In the genomic region with DNA sequence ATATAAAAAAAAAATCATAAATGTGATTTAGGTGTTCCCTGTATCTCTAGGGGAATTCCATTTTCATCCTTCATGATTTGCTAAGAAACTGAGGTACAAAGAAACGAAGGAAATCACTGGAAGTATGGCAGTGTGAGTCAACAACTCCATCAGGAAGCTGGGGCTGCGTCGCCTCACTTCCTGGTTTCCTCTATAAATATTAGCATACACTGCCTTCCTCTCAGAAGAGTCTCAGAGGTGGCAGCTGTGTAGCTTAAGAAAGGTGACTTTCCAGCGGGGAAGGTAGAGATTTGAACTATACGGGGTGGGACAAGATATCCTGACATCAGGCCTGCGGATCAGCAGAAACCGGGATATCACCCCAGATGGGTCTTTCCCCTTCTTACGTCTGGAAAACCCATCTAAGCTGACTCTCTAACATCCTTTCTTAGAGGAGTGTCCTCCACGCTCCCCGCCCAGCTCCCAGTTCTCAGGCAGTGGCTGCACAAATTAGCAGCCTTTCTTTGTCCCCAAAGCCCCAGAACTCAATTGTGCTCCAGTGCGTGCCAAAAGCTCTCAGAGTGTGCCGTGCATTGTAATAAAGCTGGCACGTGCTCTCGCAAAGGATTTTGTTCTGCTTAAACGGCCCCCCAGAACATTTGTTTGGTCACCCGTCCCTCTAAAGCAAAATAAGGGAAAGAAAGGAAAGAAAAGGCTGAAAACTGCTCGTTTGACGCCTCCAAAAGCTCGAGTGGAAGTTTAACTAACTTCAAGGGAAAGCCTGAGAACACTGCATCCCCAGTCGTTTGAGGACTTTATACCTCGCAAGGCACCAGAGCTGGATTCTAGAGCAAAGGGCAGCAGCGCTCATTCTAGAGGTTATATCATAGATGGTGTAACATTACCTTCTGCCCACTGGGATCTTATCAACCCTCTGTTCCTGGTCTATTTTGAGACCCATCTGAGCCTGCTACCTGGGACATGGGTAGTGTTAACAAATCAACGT, we compare ENCODE assay signal across 8 mouse cellular contexts. TPM values are rescaled to one million over a fixed set of nuclear protein-coding genes. Genes with fewer than 3 reads are reported as not detected.
DNase-seq lines count a peak whose midpoint lies in the region; ATAC-seq and TF ChIP-seq lines count a peak whose summit lies in the region.

No protein-coding gene starts in this region.

- no peak overlapping the region for H3K4me3 ChIP-seq in CH12.LX (replicated peaks in 1 of 3; ENCODE audit: low read depth in 2 of 3, low read length in 2 of 3, poor library complexity in 1 of 3)
- no peak overlapping the region for H3K4me3 ChIP-seq in heart, embryonic 11.5 days (ENCODE audit: low read depth, low read length)

- no peaks in the 10 kb centered on the region for H3K27me3 ChIP-seq in CH12.LX (replicated peaks)
- no peaks in the 10 kb centered on the region for H3K27me3 ChIP-seq in heart, embryonic 11.5 days (ENCODE audit: control insufficient read depth, insufficient read depth, low read length)

- H3K36me3 ChIP-seq in CH12.LX (replicated peaks in 1 of 2; ENCODE audit: control insufficient read depth in 1 of 2, insufficient read depth in 1 of 2, low read length in 1 of 2), result no peaks in the 10 kb centered on the region
- H3K36me3 ChIP-seq in heart, embryonic 11.5 days (ENCODE audit: control insufficient read depth, insufficient read depth, low read length), result no peaks in the 10 kb centered on the region

- no peak for TF ChIP-seq RAD21 in CH12.LX (IDR thresholded peaks at IDR 0.05; ENCODE audit: low read depth, low read length)

- H3K4me2 ChIP-seq in CH12.LX (ENCODE audit: insufficient read depth, low read depth, poor library complexity, severe bottlenecking), result peak overlapping the region; percentile 40; the same call in 1 of the 2 replicates
- H3K4me2 ChIP-seq in heart, embryonic 11.5 days, result peak overlapping the region; percentile 15; the same call in 1 of the 2 replicates

- peak; percentile 45 for TF ChIP-seq EP300 in CH12.LX (IDR thresholded peaks at IDR 0.05; ENCODE audit: low read length)

- no peak for DNase-seq in CH12.LX (ENCODE audit: extremely low read depth)
- DNase-seq in brain, embryonic 14.5 days (ENCODE audit: low read depth), result peak; percentile 93
- DNase-seq in kidney, adult 8-10 months, result peak; percentile 58 to 60
- peak; percentile 46 for DNase-seq in lung, postnatal 36 days
- peak; percentile 55 for DNase-seq in yolk sac, embryonic 10.5 days (ENCODE audit: low spot score)
- DNase-seq in thymus, postnatal 25 days, result no peak
- DNase-seq in ovary, adult 18-20 months (ENCODE audit: low spot score), result no peak

- 38% methylated on average over 23 of the region's 23 CpGs for WGBS in heart, embryonic 11.5 days (ENCODE audit: insufficient replicate concordance)

- no peak for ATAC-seq in heart, embryonic 11.5 days (replicated peaks; ENCODE audit: insufficient number of reproducible peaks, low FRiP score, low TSS enrichment)

- no peaks in the 10 kb centered on the region for H3K79me2 ChIP-seq in CH12.LX (replicated peaks; ENCODE audit: control insufficient read depth, extremely low read depth, insufficient read depth, poor library complexity, severe bottlenecking)

- H3K4me1 ChIP-seq in CH12.LX (ENCODE audit: control insufficient read depth in 1 of 2, insufficient read depth in 2 of 2), result peaks cover 0 to 25% of the 10 kb centered on the region in 2 experiments; a peak in 2 of 4 replicates
- peaks cover 8% of the 10 kb centered on the region for H3K4me1 ChIP-seq in heart, embryonic 11.5 days (ENCODE audit: control insufficient read depth, insufficient read depth, low read length)

- in situ Hi-C loops in CH12.LX (cut with MboI; ENCODE audit: low pct_ligation_motif_present, low pct_unique_long_range_greater_than_20kb, low sequenced_read_pairs), result no loop called here

- H3K9me3 ChIP-seq in CH12.LX (replicated peaks; ENCODE audit: low read length), result peaks cover 6% of the 10 kb centered on the region
- H3K9me3 ChIP-seq in heart, embryonic 11.5 days (replicated peaks; ENCODE audit: control insufficient read depth, low read length), result no peaks in the 10 kb centered on the region; the same call in 1 of the 2 replicates

- dilution Hi-C loops in CH12.LX (cut with MboI; ENCODE audit: extremely low pct_ligation_motif_present, extremely low pct_unique_long_range_greater_than_20kb, low sequenced_read_pairs), result no loop called here

- no peak overlapping the region for H3K9ac ChIP-seq in CH12.LX (ENCODE audit: insufficient read depth, low read depth)
- no peak overlapping the region for H3K9ac ChIP-seq in heart, embryonic 11.5 days (ENCODE audit: low read depth, low read length)

- no peak overlapping the region for H3K27ac ChIP-seq in CH12.LX (ENCODE audit: insufficient read depth, low read depth)
- no peak overlapping the region for H3K27ac ChIP-seq in heart, embryonic 11.5 days (ENCODE audit: low read depth, low read length)

- TF ChIP-seq POLR2A in CH12.LX (IDR thresholded peaks at IDR 0.05; ENCODE audit: low read depth, low read length), result no peak
- TF ChIP-seq POLR2A in brain, embryonic 14.5 days (IDR thresholded peaks at IDR 0.05; ENCODE audit: borderline replicate concordance, extremely low read depth, insufficient read depth, insufficient read length, poor library complexity, severe bottlenecking), result no peak

- no peak for TF ChIP-seq CTCF in CH12.LX (conservative IDR thresholded peaks at IDR 0.05 in 1 of 2, IDR thresholded peaks at IDR 0.05 in 1 of 2; ENCODE audit: low read depth in 2 of 2, low read length in 2 of 2)
- TF ChIP-seq CTCF in brain, embryonic 14.5 days (IDR thresholded peaks at IDR 0.05; ENCODE audit: borderline replicate concordance, extremely low read depth, insufficient read depth, insufficient read length), result no peak

TF ChIP-seq in CH12.LX, 34 proteins besides CTCF, POLR2A, EP300 and RAD21:
- no peak for TF ChIP-seq CHD1 (IDR thresholded peaks at IDR 0.05; ENCODE audit: low read depth, low read length)
- TF ChIP-seq ELF1 (IDR thresholded peaks at IDR 0.05; ENCODE audit: low read depth, low read length), result peak; percentile 80

RNA-seq across cellular contexts. Expression of gene Rreb1, which starts 17.0 kb away (rescaled TPM):
- total RNA-seq in CH12.LX (2012; rRNA removed) (5.3 TPM in 2 replicates), CH12.LX (2014; rRNA removed) (1.0 and 1.4 TPM in 2 replicates)
- 7.4 and 10.2 TPM in 2 replicates for polyA plus RNA-seq in CH12.LX (2012; ENCODE audit: insufficient read length, low read depth)
- 5.2 and 8.0 TPM in 2 replicates for polyA plus RNA-seq in brain, embryonic 14.5 days (2012; rRNA removed)
- polyA plus RNA-seq in heart, embryonic 11.5 days (2014; fragmentation: Nextera tagmentation; extraction: Ambion mirVana), result 11.4 and 16.6 TPM in 2 replicates

Comparison
In these comparisons a context has a peak if more than half of its experiments do, and no peak if none do; other contexts are left out.
1. DNase-seq: peak in brain, embryonic 14.5 days (single experiment), kidney, adult 8-10 months (2 of 2), lung, postnatal 36 days (single experiment) and yolk sac, embryonic 10.5 days (single experiment); none in CH12.LX (single experiment), thymus, postnatal 25 days (single experiment) and ovary, adult 18-20 months (single experiment).